Mouse (Mus musculus) lung, adult 2 months (tissue): ENCODE data around the gene Ppfia2.

ENCODE experiments used
- CTCF ChIP-seq: fragments of 200-500 bp; IDR thresholded peaks from 2 replicates; pipeline ENCODE4 v1.5.1; 2011; ENCODE audit warnings: mild to moderate bottlenecking, low read length, control low read depth; ENCODE audit not compliant: insufficient read depth
- POLR2A ChIP-seq: fragments of 200-500 bp; IDR thresholded peaks from 2 replicates; pipeline ENCODE4 v1.6.1; 2011; ENCODE audit warnings: low read depth, mild to moderate bottlenecking, control low read depth, low read length, borderline replicate concordance; ENCODE audit errors: extremely low read depth

GRCm38 (mm10) chr10:106618194-106618593 lies 148.1 kb downstream of the Ppfia2 start:
- TF ChIP-seq CTCF (no peak), POLR2A (no peak)
